In the genomic region with DNA sequence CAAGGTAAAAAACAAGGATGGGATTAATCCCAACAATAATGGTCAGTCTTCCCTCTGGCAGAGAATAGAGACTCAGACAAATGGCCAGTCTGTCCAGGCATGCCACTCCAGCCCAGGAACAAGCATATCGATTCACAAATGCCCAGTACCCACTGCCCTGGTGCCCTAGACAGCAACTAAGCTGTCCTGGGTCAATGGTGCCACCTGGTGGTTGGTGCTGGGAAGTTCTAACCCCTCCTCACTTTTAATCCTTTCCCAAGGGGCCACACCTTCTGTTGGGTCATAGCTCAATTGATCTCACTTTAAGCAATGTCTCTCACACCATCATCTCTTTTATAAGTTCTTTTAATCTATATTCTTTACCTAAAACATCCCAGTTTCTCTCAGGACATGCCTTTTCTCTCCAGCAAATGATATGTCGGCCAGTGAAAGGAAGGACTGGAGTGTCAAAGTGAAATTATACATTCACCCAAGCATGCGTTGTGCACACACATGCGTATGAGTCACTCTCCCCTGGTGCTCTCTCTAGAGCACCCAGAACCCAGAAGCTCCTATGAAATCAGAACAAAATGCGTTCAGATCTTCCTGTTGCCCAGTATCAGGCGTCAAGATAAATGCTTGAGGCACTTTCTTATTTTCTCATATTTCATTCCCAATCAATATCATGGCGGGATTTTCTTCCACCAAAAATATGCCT, we compare ENCODE assay signal across 9 mouse cellular contexts. TPM values are rescaled to one million over a fixed set of nuclear protein-coding genes. Genes with fewer than 3 reads are reported as not detected.
DNase-seq lines count a peak whose midpoint lies in the region; ATAC-seq lines count a peak whose summit lies in the region.
"Had no signal": no experiment of that assay in that cellular context is flagged by ENCODE, and none has a peak within 500 bp of the region (broad histone marks: within the 10 kb centered on the region; RNA-seq: fewer than 3 reads in every experiment).

No protein-coding gene starts in this region.

- no peak for ATAC-seq in hindbrain, embryonic 16.5 days
- ATAC-seq in limb, embryonic 11.5 days (ENCODE audit: insufficient number of reproducible peaks, low FRiP score, low TSS enrichment, low read depth): no peak
- no peak for ATAC-seq in megakaryocyte, adult 5-6 weeks (ENCODE audit: poor library complexity, severe bottlenecking)

- H3K36me3 ChIP-seq in hindbrain, embryonic 10.5 days: peaks cover 20% of the 10 kb centered on the region
- no peaks in the 10 kb centered on the region for H3K36me3 ChIP-seq in hindbrain, embryonic 16.5 days (ENCODE audit: control insufficient read depth, insufficient read depth, low read length)
- no peaks in the 10 kb centered on the region for H3K36me3 ChIP-seq in limb, embryonic 11.5 days (ENCODE audit: control insufficient read depth, insufficient read depth, low read length)

- H3K4me3 ChIP-seq in hindbrain, embryonic 10.5 days: no peak overlapping the region
- H3K4me3 ChIP-seq in hindbrain, embryonic 16.5 days (ENCODE audit: low read length): no peak overlapping the region
- H3K4me3 ChIP-seq in limb, embryonic 11.5 days (ENCODE audit: low read depth, low read length): no peak overlapping the region
- H3K4me3 ChIP-seq: megakaryocyte, embryonic 14.5 days had no signal

- peaks cover 33% of the 10 kb centered on the region for H3K4me1 ChIP-seq in hindbrain, embryonic 10.5 days (replicated peaks)
- H3K4me1 ChIP-seq in hindbrain, embryonic 16.5 days (ENCODE audit: control insufficient read depth, insufficient read depth, low read depth, low read length): peaks cover under 1% of the 10 kb centered on the region
- 0 out of 2 replicates have a peak, but pooled peaks cover 2% of the 10 kb centered on the region for H3K4me1 ChIP-seq in limb, embryonic 11.5 days (ENCODE audit: control insufficient read depth, insufficient read depth, low read length)
- H3K4me1 ChIP-seq: megakaryocyte, embryonic 14.5 days had no signal

- no peak overlapping the region for H3K9ac ChIP-seq in hindbrain, embryonic 16.5 days (ENCODE audit: low read depth, low read length)
- no peak overlapping the region for H3K9ac ChIP-seq in limb, embryonic 11.5 days (ENCODE audit: low read length)

- peak; percentile 29 for DNase-seq in hindbrain, embryonic 10.5 days (ENCODE audit: low spot score)
- DNase-seq in thymus, postnatal 14 days: peak; percentile 22
- DNase-seq in thymus, adult 18-20 months: no peak
- peak; percentile 62 for DNase-seq in limb, embryonic 11.5 days (ENCODE audit: low spot score)
- DNase-seq in right cerebral cortex, postnatal 25 days: no peak
- no peak for DNase-seq in urinary bladder, postnatal 36 days (ENCODE audit: low spot score in 2 of 2)

- no peaks in the 10 kb centered on the region for H3K9me3 ChIP-seq in hindbrain, embryonic 10.5 days
- no peaks in the 10 kb centered on the region for H3K9me3 ChIP-seq in hindbrain, embryonic 16.5 days (ENCODE audit: control insufficient read depth, low read length)
- no peaks in the 10 kb centered on the region for H3K9me3 ChIP-seq in limb, embryonic 11.5 days (ENCODE audit: control insufficient read depth, low read length)

- no peak overlapping the region for H3K4me2 ChIP-seq in hindbrain, embryonic 16.5 days (ENCODE audit: low read length)
- no peak overlapping the region for H3K4me2 ChIP-seq in limb, embryonic 11.5 days (ENCODE audit: low read depth, severe bottlenecking)

- WGBS in hindbrain, embryonic 10.5 days: 90% methylated on average over 7 of the region's 7 CpGs
- WGBS in hindbrain, embryonic 16.5 days: 91% methylated on average over 7 of the region's 7 CpGs
- WGBS in limb, embryonic 11.5 days: 89% methylated on average over 7 of the region's 7 CpGs

- no peak overlapping the region for H3K27ac ChIP-seq in hindbrain, embryonic 10.5 days
- no peak overlapping the region for H3K27ac ChIP-seq in hindbrain, embryonic 16.5 days (ENCODE audit: low read depth, low read length)
- H3K27ac ChIP-seq in limb, embryonic 11.5 days (replicated peaks; ENCODE audit: low read depth, low read length): no peak overlapping the region

- H3K27me3 ChIP-seq in hindbrain, embryonic 10.5 days (ENCODE audit: insufficient read depth, poor library complexity, severe bottlenecking): peaks cover 89% of the 10 kb centered on the region
- peaks cover 9% of the 10 kb centered on the region for H3K27me3 ChIP-seq in hindbrain, embryonic 16.5 days (replicated peaks; ENCODE audit: control insufficient read depth, insufficient read depth, low read length)
- H3K27me3 ChIP-seq in limb, embryonic 11.5 days (ENCODE audit: control insufficient read depth, insufficient read depth, low read length): peaks cover 17% of the 10 kb centered on the region

RNA-seq across cellular contexts. Expression of a gene that starts 40.7 kb away (rescaled TPM):
- polyA plus RNA-seq in hindbrain, embryonic 10.5 days (2016; fragmentation: Nextera tagmentation; extraction: Ambion mirVana): 4.4 and 4.9 TPM in 2 replicates
- polyA plus RNA-seq in hindbrain, embryonic 16.5 days (2015; fragmentation: Nextera tagmentation; extraction: Ambion mirVana): 0.99 and 1.9 TPM in 2 replicates
- polyA plus RNA-seq in limb, embryonic 11.5 days (2014; fragmentation: Nextera tagmentation; extraction: Ambion mirVana): not detected in 2 replicates
- total RNA-seq in megakaryocyte, adult 5-6 weeks (2015): 0.04 and 0.07 TPM in 2 replicates
- not detected in 2 replicates for total RNA-seq in megakaryocyte, adult 5-6 weeks (2017)

Comparison
In these comparisons a context has a peak if more than half of its experiments do, and no peak if none do; other contexts are left out.
1. DNase-seq: peak in hindbrain, embryonic 10.5 days (single experiment), thymus, postnatal 14 days (single experiment) and limb, embryonic 11.5 days (single experiment); none in thymus, adult 18-20 months (0 of 2), right cerebral cortex, postnatal 25 days (single experiment) and urinary bladder, postnatal 36 days (0 of 2).